Mouse (Mus musculus): ENCODE measurements at regions not wholly inside any gene's neighbourhood (a gene's known extent, or its start where the extent isn't known, plus 50 kb on each side); places are given as distances from the start of the nearest gene placed in this dataset.

DNA sequence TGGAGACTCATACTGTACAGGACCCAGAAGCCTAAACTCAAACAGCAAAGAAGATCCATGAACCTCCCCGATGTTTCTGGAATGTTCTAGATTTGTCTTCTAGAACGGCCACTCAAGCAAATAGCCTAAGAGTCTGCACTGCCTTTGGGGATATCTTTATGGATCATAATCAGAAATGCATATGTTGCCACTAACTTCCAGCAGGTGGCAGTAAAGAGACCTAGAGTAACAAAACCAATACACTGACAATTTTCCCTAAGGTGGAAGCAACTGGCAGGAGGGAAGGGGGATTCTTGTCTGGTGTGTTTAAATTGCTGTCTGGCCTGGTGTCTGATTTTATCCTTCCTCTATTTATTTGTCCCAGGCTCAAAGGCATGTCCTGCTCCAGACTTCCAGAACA, 69.2 kb upstream of the Cdh5 start:
- DNase-seq (ENCODE audit: low spot score): peak; percentile 66
- Histone ChIP-seq H3K9me3 (replicated peaks; ENCODE audit: control insufficient read depth, low read length) (no peaks in the 10 kb centered on the region), H3K9ac (replicated peaks; ENCODE audit: low read length) (no peak overlapping the region), H3K27me3 (ENCODE audit: control insufficient read depth, insufficient read depth, low read length) (no peaks in the 10 kb centered on the region), H3K36me3 (replicated peaks; ENCODE audit: control insufficient read depth, insufficient read depth, low read depth, low read length) (no peaks in the 10 kb centered on the region), H3K27ac (replicated peaks; ENCODE audit: low read depth, low read length) (no peak overlapping the region), H3K4me3 (ENCODE audit: low read depth, low read length) (no peak overlapping the region), H3K4me2 (ENCODE audit: low read depth, low read length) (no peak overlapping the region), H3K4me1 (ENCODE audit: control insufficient read depth, insufficient read depth, low read length) (no peaks in the 10 kb centered on the region)
- ATAC-seq (replicated peaks; ENCODE audit: insufficient number of reproducible peaks, low FRiP score, low TSS enrichment, low read depth): no peak
- 90% methylated on average over 2 of the region's 2 CpGs for WGBS

DNA sequence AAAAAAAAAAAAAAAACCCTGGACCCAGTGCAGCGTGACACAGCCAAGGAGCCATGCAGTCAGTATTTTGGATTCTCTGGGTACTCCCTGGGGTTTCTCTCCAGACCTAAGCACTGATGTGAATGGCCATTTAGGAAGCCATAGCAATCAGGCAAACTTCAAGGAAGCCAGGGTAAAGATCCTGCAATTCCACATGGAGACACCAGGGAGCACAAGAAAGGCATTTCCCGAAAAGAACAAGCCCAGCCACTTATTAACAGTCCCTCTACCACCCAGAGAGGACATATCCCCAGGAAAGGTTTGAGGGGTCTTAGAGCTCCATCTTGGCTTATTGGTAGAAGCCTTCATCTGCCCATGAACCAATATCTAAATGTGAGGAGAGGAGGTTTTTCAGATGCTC, 68.3 kb upstream of the Cdh5 start:
- Histone ChIP-seq H3K27me3 (ENCODE audit: control insufficient read depth, insufficient read depth, low read length) (no peaks in the 10 kb centered on the region), H3K36me3 (replicated peaks; ENCODE audit: control insufficient read depth, insufficient read depth, low read depth, low read length) (no peaks in the 10 kb centered on the region), H3K9me3 (replicated peaks; ENCODE audit: control insufficient read depth, low read length) (no peaks in the 10 kb centered on the region), H3K9ac (replicated peaks; ENCODE audit: low read length) (no peak overlapping the region), H3K4me1 (ENCODE audit: control insufficient read depth, insufficient read depth, low read length) (no peaks in the 10 kb centered on the region), H3K4me2 (ENCODE audit: low read depth, low read length) (no peak overlapping the region), H3K27ac (replicated peaks; ENCODE audit: low read depth, low read length) (no peak overlapping the region), H3K4me3 (ENCODE audit: low read depth, low read length) (no peak overlapping the region)
- 42% methylated on average over 2 of the region's 2 CpGs for WGBS
- ATAC-seq (replicated peaks; ENCODE audit: insufficient number of reproducible peaks, low FRiP score, low TSS enrichment, low read depth) (no peak), DNase-seq (ENCODE audit: low spot score) (peak; percentile 43)

DNA sequence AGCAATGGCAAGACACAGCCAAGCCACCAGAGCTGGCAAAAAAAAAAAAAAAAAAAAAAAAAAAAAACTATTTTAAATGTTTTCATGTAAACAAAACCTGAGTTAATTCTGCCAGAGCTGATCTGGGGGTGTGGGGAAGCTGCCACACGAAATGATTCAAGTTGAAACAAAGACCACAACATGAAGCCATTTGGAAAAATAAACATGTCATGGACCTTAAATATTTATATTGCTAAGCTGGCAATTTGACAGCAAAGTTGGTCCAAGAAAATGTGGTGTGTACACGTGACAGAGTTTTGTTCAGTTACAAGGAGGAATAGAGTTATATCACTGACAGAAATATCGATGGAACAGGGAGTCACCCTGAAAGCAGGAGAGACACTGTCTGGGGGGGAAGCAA, 67.1 kb upstream of the Cdh5 start:
- Histone ChIP-seq H3K4me1 (ENCODE audit: control insufficient read depth, insufficient read depth, low read length) (no peaks in the 10 kb centered on the region), H3K9me3 (replicated peaks; ENCODE audit: control insufficient read depth, low read length) (no peaks in the 10 kb centered on the region), H3K4me3 (ENCODE audit: low read depth, low read length) (no peak overlapping the region), H3K36me3 (replicated peaks; ENCODE audit: control insufficient read depth, insufficient read depth, low read depth, low read length) (no peaks in the 10 kb centered on the region), H3K4me2 (ENCODE audit: low read depth, low read length) (no peak overlapping the region), H3K27ac (replicated peaks; ENCODE audit: low read depth, low read length) (no peak overlapping the region), H3K9ac (replicated peaks; ENCODE audit: low read length) (no peak overlapping the region), H3K27me3 (ENCODE audit: control insufficient read depth, insufficient read depth, low read length) (no peaks in the 10 kb centered on the region)
- 78% methylated on average over 3 of the region's 3 CpGs for WGBS
- ATAC-seq (replicated peaks; ENCODE audit: insufficient number of reproducible peaks, low FRiP score, low TSS enrichment, low read depth) (no peak), DNase-seq (ENCODE audit: low spot score) (no peak)

- Histone ChIP-seq H3K27ac (replicated peaks; ENCODE audit: low read depth, low read length) (no peak overlapping the region), H3K9ac (replicated peaks; ENCODE audit: low read length) (no peak overlapping the region), H3K4me3 (ENCODE audit: low read depth, low read length) (no peak overlapping the region), H3K4me1 (ENCODE audit: control insufficient read depth, insufficient read depth, low read length) (no peaks in the 10 kb centered on the region), H3K27me3 (ENCODE audit: control insufficient read depth, insufficient read depth, low read length) (no peaks in the 10 kb centered on the region), H3K4me2 (ENCODE audit: low read depth, low read length) (no peak overlapping the region), H3K9me3 (replicated peaks; ENCODE audit: control insufficient read depth, low read length) (no peaks in the 10 kb centered on the region), H3K36me3 (replicated peaks; ENCODE audit: control insufficient read depth, insufficient read depth, low read depth, low read length) (no peaks in the 10 kb centered on the region)
- no peak for DNase-seq (ENCODE audit: low spot score)
- 80% methylated on average over 26 of the region's 26 CpGs for WGBS
- ATAC-seq (replicated peaks; ENCODE audit: insufficient number of reproducible peaks, low FRiP score, low TSS enrichment, low read depth): no peak
Measured at GRCm38 (mm10) chr8:104036580-104037477, 64.6 kb upstream of the Cdh5 start.

- ATAC-seq (replicated peaks; ENCODE audit: insufficient number of reproducible peaks, low FRiP score, low TSS enrichment, low read depth) (no peak), DNase-seq (ENCODE audit: low spot score) (no peak)
- no peak overlapping the region for H3K9ac ChIP-seq (replicated peaks; ENCODE audit: low read length)
- WGBS: 86% methylated on average over 7 of the region's 7 CpGs
- no peaks in the 10 kb centered on the region; the same call in 1 of the 2 replicates for H3K4me1 ChIP-seq (ENCODE audit: control insufficient read depth, insufficient read depth, low read length)
- no peaks in the 10 kb centered on the region for H3K36me3 ChIP-seq (replicated peaks; ENCODE audit: control insufficient read depth, insufficient read depth, low read depth, low read length)
- H3K27ac ChIP-seq (replicated peaks; ENCODE audit: low read depth, low read length): no peak overlapping the region
- no peaks in the 10 kb centered on the region for H3K27me3 ChIP-seq (ENCODE audit: control insufficient read depth, insufficient read depth, low read length)
- no peak overlapping the region for H3K4me2 ChIP-seq (ENCODE audit: low read depth, low read length)
- no peak overlapping the region for H3K4me3 ChIP-seq (ENCODE audit: low read depth, low read length)
- no peaks in the 10 kb centered on the region for H3K9me3 ChIP-seq (replicated peaks; ENCODE audit: control insufficient read depth, low read length)
Measured at GRCm38 (mm10) chr8:104037611-104038010, 63.8 kb upstream of the Cdh5 start.

DNA sequence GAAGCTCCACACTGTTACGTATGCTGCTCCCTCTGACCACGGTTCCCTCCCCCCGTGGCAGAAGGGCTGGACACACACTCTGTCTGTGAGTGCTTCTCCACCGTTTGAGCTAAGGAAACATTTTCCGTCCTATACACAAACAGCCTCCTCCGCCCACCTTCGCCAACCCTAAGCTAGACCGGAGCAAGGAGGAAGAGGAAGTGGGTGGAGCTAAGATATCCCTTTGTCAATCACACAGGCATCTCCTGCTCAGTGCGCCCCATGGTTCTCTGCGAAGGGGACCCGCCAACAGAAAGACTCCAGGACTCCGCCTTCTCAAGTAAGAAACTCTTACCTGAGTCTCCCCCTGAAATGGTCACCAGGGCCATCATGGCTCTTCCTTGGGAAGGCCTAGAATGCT, 61.9 kb upstream of the Cdh5 start:
- Histone ChIP-seq H3K4me1 (ENCODE audit: control insufficient read depth, insufficient read depth, low read length) (no peaks in the 10 kb centered on the region; the same call in 1 of the 2 replicates), H3K4me3 (ENCODE audit: low read depth, low read length) (no peak overlapping the region), H3K27ac (replicated peaks; ENCODE audit: low read depth, low read length) (no peak overlapping the region), H3K9me3 (replicated peaks; ENCODE audit: control insufficient read depth, low read length) (no peaks in the 10 kb centered on the region), H3K36me3 (replicated peaks; ENCODE audit: control insufficient read depth, insufficient read depth, low read depth, low read length) (no peaks in the 10 kb centered on the region), H3K27me3 (ENCODE audit: control insufficient read depth, insufficient read depth, low read length) (no peaks in the 10 kb centered on the region), H3K9ac (replicated peaks; ENCODE audit: low read length) (no peak overlapping the region), H3K4me2 (ENCODE audit: low read depth, low read length) (no peak overlapping the region)
- WGBS: 77% methylated on average over 12 of the region's 12 CpGs
- no peak for ATAC-seq (replicated peaks; ENCODE audit: insufficient number of reproducible peaks, low FRiP score, low TSS enrichment, low read depth)
- no peak for DNase-seq (ENCODE audit: low spot score)

DNA sequence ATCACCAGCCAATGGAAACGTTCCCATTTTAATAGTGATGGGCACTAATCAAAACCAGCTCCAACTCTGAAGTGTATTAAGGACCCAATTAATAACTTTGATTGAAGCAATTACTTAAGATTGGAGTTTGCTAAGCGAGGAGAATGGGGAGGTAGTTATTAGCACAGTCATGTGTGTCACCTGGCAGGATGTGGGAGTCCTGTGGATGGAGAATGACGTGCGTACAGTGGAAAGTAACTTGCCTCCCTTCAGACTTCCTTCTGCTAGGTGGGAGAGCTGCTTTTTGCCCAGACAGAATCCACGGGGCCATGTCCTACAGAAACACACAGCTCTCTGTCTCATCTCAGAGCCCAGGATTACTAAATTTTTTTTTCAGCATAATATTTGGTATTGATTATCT, 59.9 kb upstream of the Cdh5 start:
- DNase-seq (ENCODE audit: low spot score) (no peak), ATAC-seq (replicated peaks; ENCODE audit: insufficient number of reproducible peaks, low FRiP score, low TSS enrichment, low read depth) (no peak)
- no peak overlapping the region for H3K4me3 ChIP-seq (ENCODE audit: low read depth, low read length)
- H3K27me3 ChIP-seq (ENCODE audit: control insufficient read depth, insufficient read depth, low read length): no peaks in the 10 kb centered on the region
- H3K27ac ChIP-seq (replicated peaks; ENCODE audit: low read depth, low read length): no peak overlapping the region
- H3K9ac ChIP-seq (replicated peaks; ENCODE audit: low read length): no peak overlapping the region
- no peaks in the 10 kb centered on the region for H3K36me3 ChIP-seq (replicated peaks; ENCODE audit: control insufficient read depth, insufficient read depth, low read depth, low read length)
- no peak overlapping the region for H3K4me2 ChIP-seq (ENCODE audit: low read depth, low read length)
- 44% methylated on average over 5 of the region's 5 CpGs for WGBS
- H3K4me1 ChIP-seq (ENCODE audit: control insufficient read depth, insufficient read depth, low read length): no peaks in the 10 kb centered on the region; the same call in 1 of the 2 replicates
- no peaks in the 10 kb centered on the region for H3K9me3 ChIP-seq (replicated peaks; ENCODE audit: control insufficient read depth, low read length)

- H3K4me2 ChIP-seq (ENCODE audit: low read depth, low read length): 0 out of 2 replicates have a peak overlapping the region, but pooled peaks have one; percentile 16
- no peak overlapping the region for H3K4me3 ChIP-seq (ENCODE audit: low read depth, low read length)
- H3K9me3 ChIP-seq (replicated peaks; ENCODE audit: control insufficient read depth, low read length): no peaks in the 10 kb centered on the region
- no peak for ATAC-seq (replicated peaks; ENCODE audit: insufficient number of reproducible peaks, low FRiP score, low TSS enrichment, low read depth)
- H3K27me3 ChIP-seq (ENCODE audit: control insufficient read depth, insufficient read depth, low read length): no peaks in the 10 kb centered on the region
- H3K27ac ChIP-seq (replicated peaks; ENCODE audit: low read depth, low read length): no peak overlapping the region
- 24% methylated on average over 8 of the region's 8 CpGs for WGBS
- H3K36me3 ChIP-seq (replicated peaks; ENCODE audit: control insufficient read depth, insufficient read depth, low read depth, low read length): no peaks in the 10 kb centered on the region
- no peaks in the 10 kb centered on the region; the same call in 1 of the 2 replicates for H3K4me1 ChIP-seq (ENCODE audit: control insufficient read depth, insufficient read depth, low read length)
- DNase-seq (ENCODE audit: low spot score): no peak
- H3K9ac ChIP-seq (replicated peaks; ENCODE audit: low read length): no peak overlapping the region
Measured at GRCm38 (mm10) chr8:104042434-104042833, 59.0 kb upstream of the Cdh5 start.

Data from embryonic facial prominence, embryonic 11.5 days (tissue).